Mouse (Mus musculus): ENCODE measurements around the gene Spo11. TPM values are rescaled to one million over a fixed set of nuclear protein-coding genes. Genes with fewer than 3 reads are reported as not detected.
A peak's percentile ranks its signal among the peaks of the same experiment; 100 is the strongest.

The Spo11 gene
- total RNA-seq, 1 experiment, result 0.13 TPM

DNA sequence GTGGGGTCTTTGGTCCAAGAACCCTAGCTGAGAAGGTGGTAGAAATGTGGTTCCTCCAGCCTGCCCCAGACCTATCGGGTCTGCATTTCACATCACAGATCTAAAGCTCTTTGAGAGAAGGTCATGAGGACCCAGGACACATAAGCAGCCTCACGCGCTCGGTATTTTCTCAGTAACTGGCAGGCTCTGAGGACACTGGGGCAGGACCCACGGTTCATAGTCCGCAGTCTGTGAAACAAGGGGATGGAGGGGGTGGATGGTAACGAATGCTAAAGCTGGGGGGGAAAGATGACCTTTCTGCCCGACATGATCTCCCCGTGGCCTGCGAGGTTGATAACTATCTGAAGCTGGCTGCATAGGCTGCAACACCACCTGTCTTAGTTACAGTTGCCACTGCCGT is 20.2 kb downstream of the Spo11 start:
- H3K9me3 ChIP-seq (ENCODE audit: control insufficient read depth, insufficient read depth, low read depth, low read length), result no peaks in the 10 kb centered on the region
- no peak for TF ChIP-seq CHD2 (IDR thresholded peaks at IDR 0.05; ENCODE audit: low read depth, low read length)
- no peak for TF ChIP-seq MAFK (IDR thresholded peaks at IDR 0.05; ENCODE audit: insufficient read depth, low read depth, low read length)
- TF ChIP-seq ZNF384 (IDR thresholded peaks at IDR 0.05; ENCODE audit: low read depth, low read length), result no peak
- no peak for DNase-seq (ENCODE audit: low read depth, low spot score)
- H3K4me3 ChIP-seq (ENCODE audit: insufficient read depth in 1 of 2, low read depth in 1 of 2, low read length in 2 of 2, poor library complexity in 1 of 2, severe bottlenecking in 1 of 2), result no peak overlapping the region
- peaks cover 0 to 6% of the 10 kb centered on the region in 2 experiments; a peak in 2 of 4 replicates for H3K4me1 ChIP-seq (ENCODE audit: control insufficient read depth in 2 of 2, insufficient read depth in 2 of 2, low read length in 2 of 2, poor library complexity in 1 of 2)
- no peak overlapping the region for H3K27ac ChIP-seq (ENCODE audit: insufficient read depth, low read depth, low read length, poor library complexity, severe bottlenecking)
- H3K36me3 ChIP-seq (ENCODE audit: control insufficient read depth, insufficient read depth, low read length, poor library complexity, severe bottlenecking), result peaks cover 3% of the 10 kb centered on the region
- in situ Hi-C loops (cut with MboI; ENCODE audit: low sequenced_read_pairs in 2 of 2, unreplicated experiment in 2 of 2), result loop anchor here (5.0 to 10.0 kb wide), 2 partner anchors 170 to 173 kb away; no protein-coding TSS in a partner anchor
- no peak overlapping the region for H3K9ac ChIP-seq (ENCODE audit: insufficient read depth, low read depth, low read length, poor library complexity, severe bottlenecking)

DNA sequence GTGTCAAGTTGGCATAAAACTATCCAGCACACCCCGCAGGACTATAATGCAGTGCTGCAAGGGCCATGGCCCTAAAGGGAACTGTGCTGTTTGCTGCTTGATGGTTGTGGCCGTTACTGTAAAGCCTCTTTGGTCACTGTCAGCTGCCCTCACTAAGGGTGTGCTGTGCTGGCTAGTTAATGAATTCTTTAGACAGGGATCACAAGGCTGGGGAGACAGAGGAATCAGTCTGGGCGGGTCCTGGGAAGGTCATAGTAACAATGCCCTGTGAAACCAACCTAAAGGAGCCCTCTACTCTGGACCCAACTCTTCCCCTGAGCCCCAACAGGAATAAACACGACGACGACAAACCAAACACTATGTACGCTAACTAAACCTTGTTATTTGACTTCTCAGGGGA is 21.0 kb downstream of the Spo11 start:
- Histone ChIP-seq H3K27ac (ENCODE audit: insufficient read depth, low read depth, low read length, poor library complexity, severe bottlenecking) (no peak overlapping the region), H3K36me3 (ENCODE audit: control insufficient read depth, insufficient read depth, low read length, poor library complexity, severe bottlenecking) (peaks cover 8% of the 10 kb centered on the region), H3K9ac (ENCODE audit: insufficient read depth, low read depth, low read length, poor library complexity, severe bottlenecking) (no peak overlapping the region), H3K4me1 (ENCODE audit: control insufficient read depth in 2 of 2, insufficient read depth in 2 of 2, low read length in 2 of 2, poor library complexity in 1 of 2) (peaks cover 0 to 6% of the 10 kb centered on the region in 2 experiments; a peak in 2 of 4 replicates), H3K4me3 (ENCODE audit: insufficient read depth in 1 of 2, low read depth in 1 of 2, low read length in 2 of 2, poor library complexity in 1 of 2, severe bottlenecking in 1 of 2) (no peak overlapping the region), H3K9me3 (ENCODE audit: control insufficient read depth, insufficient read depth, low read depth, low read length) (no peaks in the 10 kb centered on the region)
- no peak for DNase-seq (ENCODE audit: low read depth, low spot score)
- no peak for TF ChIP-seq HCFC1 (IDR thresholded peaks at IDR 0.05; ENCODE audit: borderline replicate concordance, insufficient read depth, low read length)
- TF ChIP-seq ZNF384 (IDR thresholded peaks at IDR 0.05; ENCODE audit: low read depth, low read length), result no peak
- TF ChIP-seq ZC3H11A (IDR thresholded peaks at IDR 0.05; ENCODE audit: borderline replicate concordance, low read depth, low read length), result no peak
- no peak for TF ChIP-seq MAFK (IDR thresholded peaks at IDR 0.05; ENCODE audit: insufficient read depth, low read depth, low read length)
- in situ Hi-C loops (cut with MboI; ENCODE audit: low sequenced_read_pairs in 2 of 2, unreplicated experiment in 2 of 2), result loop anchor here (5.0 to 10.0 kb wide), 2 partner anchors 171 to 174 kb away; no protein-coding TSS in a partner anchor

DNA sequence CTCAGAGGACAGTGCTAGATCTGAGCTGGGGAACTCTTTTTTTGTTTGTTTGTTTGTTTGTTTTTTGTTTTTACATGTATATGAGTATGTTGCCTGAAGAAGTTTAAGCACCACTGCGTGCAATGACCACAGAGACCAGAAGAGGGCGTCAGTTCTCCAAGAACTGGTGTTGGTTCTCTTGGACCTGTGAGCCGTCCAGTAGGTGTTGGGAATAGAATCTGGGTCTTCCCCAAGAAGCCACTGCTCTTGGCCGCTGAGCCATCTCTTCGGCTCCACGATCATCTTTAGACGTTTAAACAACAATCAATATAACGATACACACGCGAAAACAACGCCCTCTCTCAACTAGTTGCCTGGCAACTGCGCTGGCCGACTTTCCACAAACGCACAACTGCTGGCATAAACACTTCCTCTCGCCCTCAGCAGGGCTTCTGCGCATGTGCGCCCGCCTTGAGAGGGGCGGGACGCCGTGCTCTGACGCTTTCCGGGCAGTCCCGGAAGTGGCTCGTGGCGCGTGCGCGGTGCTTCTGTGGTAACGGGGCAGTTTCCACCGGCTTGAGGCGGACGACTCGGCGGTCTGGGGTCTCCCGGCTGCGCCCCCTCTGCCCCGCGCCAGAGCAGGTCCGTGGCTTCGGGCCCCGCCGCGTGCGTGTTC is 22.3 kb downstream of the Spo11 start, which contains the start of gene Rae1:
Gene Rae1 (plus strand): TSS at position 488 of the 655 bp plus-strand sequence.
- DNase-seq (ENCODE audit: low read depth, low spot score), result peak; percentile 97
- Histone ChIP-seq H3K9ac (ENCODE audit: insufficient read depth, low read depth, low read length, poor library complexity, severe bottlenecking) (peak within 1 kb of the TSS; percentile 98), H3K9me3 (ENCODE audit: control insufficient read depth, insufficient read depth, low read depth, low read length) (no peaks in the 10 kb centered on the region), H3K27ac (ENCODE audit: insufficient read depth, low read depth, low read length, poor library complexity, severe bottlenecking) (peak within 1 kb of the TSS; percentile 87), H3K36me3 (ENCODE audit: control insufficient read depth, insufficient read depth, low read length, poor library complexity, severe bottlenecking) (peaks cover 21% of the 10 kb centered on the region), H3K4me3 (ENCODE audit: insufficient read depth in 1 of 2, low read depth in 1 of 2, low read length in 2 of 2, poor library complexity in 1 of 2, severe bottlenecking in 1 of 2) (peak within 1 kb of the TSS; percentile 67 to 89), H3K4me1 (ENCODE audit: control insufficient read depth in 2 of 2, insufficient read depth in 2 of 2, low read length in 2 of 2, poor library complexity in 1 of 2) (peaks cover 0 to 6% of the 10 kb centered on the region in 2 experiments; a peak in 2 of 4 replicates)
- in situ Hi-C loops (cut with MboI; ENCODE audit: low sequenced_read_pairs in 2 of 2, unreplicated experiment in 2 of 2), result loop anchor here (5.0 to 10.0 kb wide), 2 partner anchors 172 to 175 kb away; no protein-coding TSS in a partner anchor
- TF ChIP-seq HCFC1 (IDR thresholded peaks at IDR 0.05; ENCODE audit: borderline replicate concordance, insufficient read depth, low read length) (peak; percentile 88), MAFK (IDR thresholded peaks at IDR 0.05; ENCODE audit: insufficient read depth, low read depth, low read length) (no peak), ZC3H11A (IDR thresholded peaks at IDR 0.05; ENCODE audit: borderline replicate concordance, low read depth, low read length) (peak; percentile 83), ZNF384 (IDR thresholded peaks at IDR 0.05; ENCODE audit: low read depth, low read length) (no peak)

DNA sequence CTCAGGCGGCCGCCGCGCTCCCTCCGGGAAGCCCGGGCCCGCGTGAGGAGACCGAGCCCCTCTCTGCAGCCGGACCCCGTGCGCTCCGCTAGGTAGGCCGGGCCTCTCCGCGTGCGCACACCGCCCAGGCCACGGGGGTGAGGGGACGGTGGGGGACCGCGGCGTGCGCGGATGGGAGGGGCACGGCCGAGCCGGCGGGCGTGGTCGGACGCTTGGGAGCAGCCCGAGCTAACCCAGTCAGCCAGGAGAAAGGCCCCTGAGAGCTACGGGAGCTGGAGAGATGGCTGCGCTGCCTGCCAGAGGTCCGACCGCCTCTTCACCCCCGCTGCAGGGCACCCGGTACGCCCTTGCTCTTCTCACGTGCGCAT is 22.8 kb downstream of the Spo11 start:
- peak overlapping the region; percentile 98 for H3K9ac ChIP-seq (ENCODE audit: insufficient read depth, low read depth, low read length, poor library complexity, severe bottlenecking)
- DNase-seq (ENCODE audit: low read depth, low spot score), result peak; percentile 46
- in situ Hi-C loops (cut with MboI; ENCODE audit: low sequenced_read_pairs in 2 of 2, unreplicated experiment in 2 of 2), result no loop called here
- no peaks in the 10 kb centered on the region for H3K9me3 ChIP-seq (ENCODE audit: control insufficient read depth, insufficient read depth, low read depth, low read length)
- peaks cover 25% of the 10 kb centered on the region for H3K36me3 ChIP-seq (ENCODE audit: control insufficient read depth, insufficient read depth, low read length, poor library complexity, severe bottlenecking)
- peaks cover 0 to 6% of the 10 kb centered on the region in 2 experiments; a peak in 2 of 4 replicates for H3K4me1 ChIP-seq (ENCODE audit: control insufficient read depth in 2 of 2, insufficient read depth in 2 of 2, low read length in 2 of 2, poor library complexity in 1 of 2)
- H3K4me3 ChIP-seq (ENCODE audit: insufficient read depth in 1 of 2, low read depth in 1 of 2, low read length in 2 of 2, poor library complexity in 1 of 2, severe bottlenecking in 1 of 2), result peak overlapping the region; percentile 67 to 89
- TF ChIP-seq MAFK (IDR thresholded peaks at IDR 0.05; ENCODE audit: insufficient read depth, low read depth, low read length) (no peak), ZNF384 (IDR thresholded peaks at IDR 0.05; ENCODE audit: low read depth, low read length) (no peak), HCFC1 (IDR thresholded peaks at IDR 0.05; ENCODE audit: borderline replicate concordance, insufficient read depth, low read length) (no peak), CHD2 (IDR thresholded peaks at IDR 0.05; ENCODE audit: low read depth, low read length) (no peak), ZC3H11A (IDR thresholded peaks at IDR 0.05; ENCODE audit: borderline replicate concordance, low read depth, low read length) (no peak)
- peak overlapping the region; percentile 87 for H3K27ac ChIP-seq (ENCODE audit: insufficient read depth, low read depth, low read length, poor library complexity, severe bottlenecking)
